ENCODE assay signal across 8 mouse cellular contexts in the genomic region with DNA sequence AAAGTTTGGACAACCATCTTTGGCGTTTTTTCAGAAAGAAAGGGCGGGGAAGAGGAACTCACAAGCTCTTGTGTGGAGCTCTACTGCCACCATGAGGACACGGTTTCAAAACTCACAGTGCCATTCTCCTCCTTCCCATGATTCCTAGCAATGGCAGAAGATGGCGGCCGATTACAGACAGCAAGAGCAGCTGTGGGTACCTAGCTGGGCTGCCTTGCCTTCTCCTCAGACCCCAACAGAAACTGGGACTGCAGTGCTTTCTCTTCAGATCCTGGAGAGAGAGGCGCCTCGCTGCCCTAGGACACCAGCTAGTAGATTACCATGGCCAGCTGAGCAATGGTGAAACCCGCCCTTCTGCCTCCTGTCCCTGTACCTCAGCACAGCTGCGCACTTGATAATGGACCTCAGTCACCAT.
DNase-seq lines count a peak whose midpoint lies in the region; ATAC-seq and TF ChIP-seq lines count a peak whose summit lies in the region.
"Not testable (repeated sequence)": the region's sequence is repeated elsewhere in the genome, so short reads cannot be mapped to it uniquely, and the experiment has no call there.

No protein-coding gene starts in this region.

- WGBS in hindbrain, embryonic 10.5 days: 62% methylated on average over 9 of the region's 9 CpGs
- WGBS in kidney, embryonic 15.5 days: 52% methylated on average over 9 of the region's 9 CpGs
- 60% methylated on average over 9 of the region's 9 CpGs for WGBS in liver, embryonic 14.5 days (ENCODE audit: insufficient replicate concordance)
- 68% methylated on average over 9 of the region's 9 CpGs for WGBS in midbrain, embryonic 13.5 days
- WGBS in stomach, embryonic 14.5 days: 61% methylated on average over 9 of the region's 9 CpGs

- in situ Hi-C loops in ES-E14 (cut with MboI; ENCODE audit: low sequenced_read_pairs in 2 of 2, unreplicated experiment in 2 of 2): not testable (repeated sequence)

- not testable (repeated sequence) for H3K4me1 ChIP-seq in ES-E14 (ENCODE audit: control insufficient read depth in 2 of 2, insufficient read depth in 2 of 2, low read length in 2 of 2, poor library complexity in 1 of 2); hindbrain, embryonic 10.5 days (replicated peaks); kidney, embryonic 15.5 days; liver, embryonic 14.5 days (replicated peaks; ENCODE audit: control insufficient read depth in 2 of 2, insufficient read depth in 2 of 2, low read length in 1 of 2); midbrain, embryonic 13.5 days (replicated peaks); stomach, embryonic 14.5 days (ENCODE audit: control insufficient read depth, insufficient read depth, low read length)

- peak overlapping the region; percentile 47; the same call in 1 of the 2 replicates for H3K4me2 ChIP-seq in kidney, embryonic 15.5 days
- H3K4me2 ChIP-seq in liver, embryonic 14.5 days (ENCODE audit: low read depth): peak overlapping the region; percentile 40; the same call in 1 of the 2 replicates
- H3K4me2 ChIP-seq in midbrain, embryonic 13.5 days (replicated peaks): peak overlapping the region; percentile 28
- not testable (repeated sequence) for H3K4me2 ChIP-seq in stomach, embryonic 14.5 days (replicated peaks; ENCODE audit: low read depth, low read length)

- H3K36me3 ChIP-seq in ES-E14 (ENCODE audit: control insufficient read depth, insufficient read depth, low read length, poor library complexity, severe bottlenecking): peaks cover 13% of the 10 kb centered on the region
- H3K36me3 ChIP-seq in hindbrain, embryonic 10.5 days: peaks cover 50% of the 10 kb centered on the region
- peaks cover 30% of the 10 kb centered on the region for H3K36me3 ChIP-seq in kidney, embryonic 15.5 days
- not testable (repeated sequence) for H3K36me3 ChIP-seq in liver, embryonic 14.5 days (replicated peaks; ENCODE audit: control insufficient read depth, insufficient read depth, low read depth); stomach, embryonic 14.5 days (ENCODE audit: control insufficient read depth, insufficient read depth, low read length)
- H3K36me3 ChIP-seq in midbrain, embryonic 13.5 days: peaks cover 22% of the 10 kb centered on the region

- not testable (repeated sequence) for H3K27me3 ChIP-seq in hindbrain, embryonic 10.5 days (ENCODE audit: insufficient read depth, poor library complexity, severe bottlenecking); kidney, embryonic 15.5 days; liver, embryonic 14.5 days (ENCODE audit: control insufficient read depth, insufficient read depth, low read length); midbrain, embryonic 13.5 days; stomach, embryonic 14.5 days (ENCODE audit: control insufficient read depth, insufficient read depth, low read length)

- peak overlapping the region; percentile 64; the same call in 1 of the 2 replicates for H3K27ac ChIP-seq in ES-E14 (ENCODE audit: insufficient read depth, low read depth, low read length, poor library complexity, severe bottlenecking)
- H3K27ac ChIP-seq in gastrocnemius, adult 2 months: peak overlapping the region; percentile 86
- peak overlapping the region; percentile 78 for H3K27ac ChIP-seq in hindbrain, embryonic 10.5 days
- H3K27ac ChIP-seq in kidney, embryonic 15.5 days: 0 out of 2 replicates have a peak overlapping the region, but pooled peaks have one; percentile 18
- H3K27ac ChIP-seq in liver, embryonic 14.5 days: not testable (repeated sequence)
- peak overlapping the region; percentile 39; the same call in 1 of the 2 replicates for H3K27ac ChIP-seq in midbrain, embryonic 13.5 days
- peak overlapping the region; percentile 21; the same call in 1 of the 2 replicates for H3K27ac ChIP-seq in stomach, embryonic 14.5 days (ENCODE audit: low read length)

- not testable (repeated sequence) for H3K9me3 ChIP-seq in ES-E14 (ENCODE audit: control insufficient read depth, insufficient read depth, low read depth, low read length); hindbrain, embryonic 10.5 days; kidney, embryonic 15.5 days (replicated peaks); liver, embryonic 14.5 days (ENCODE audit: control insufficient read depth, low read length); midbrain, embryonic 13.5 days; stomach, embryonic 14.5 days (ENCODE audit: control insufficient read depth, low read depth, low read length)

- not testable (repeated sequence) for H3K9ac ChIP-seq in ES-E14 (ENCODE audit: insufficient read depth, low read depth, low read length, poor library complexity, severe bottlenecking); kidney, embryonic 15.5 days; liver, embryonic 14.5 days (replicated peaks); midbrain, embryonic 13.5 days (replicated peaks); stomach, embryonic 14.5 days (replicated peaks; ENCODE audit: low read depth, low read length)

- H3K4me3 ChIP-seq in ES-E14 (ENCODE audit: insufficient read depth in 1 of 2, low read depth in 1 of 2, low read length in 2 of 2, poor library complexity in 1 of 2, severe bottlenecking in 1 of 2); stomach, embryonic 14.5 days (ENCODE audit: low read depth, low read length): not testable (repeated sequence)
- H3K4me3 ChIP-seq in gastrocnemius, adult 2 months: peak overlapping the region; percentile 67
- H3K4me3 ChIP-seq in hindbrain, embryonic 10.5 days: peak overlapping the region; percentile 34; the same call in 1 of the 2 replicates
- peak overlapping the region; percentile 34 for H3K4me3 ChIP-seq in kidney, embryonic 15.5 days (replicated peaks)
- peak overlapping the region; percentile 16 to 61; a peak in 3 of 4 replicates for H3K4me3 ChIP-seq in liver, embryonic 14.5 days (ENCODE audit: insufficient read depth in 1 of 2, low read depth in 2 of 2, low read length in 2 of 2)
- H3K4me3 ChIP-seq in midbrain, embryonic 13.5 days (replicated peaks): peak overlapping the region; percentile 24

- not testable (repeated sequence) for ATAC-seq in kidney, embryonic 15.5 days (replicated peaks; ENCODE audit: low FRiP score); liver, embryonic 14.5 days (ENCODE audit: insufficient read depth); stomach, embryonic 14.5 days (ENCODE audit: insufficient number of reproducible peaks, insufficient read depth, low FRiP score, low read depth)
- ATAC-seq in midbrain, embryonic 13.5 days: 0 out of 2 replicates have a peak, but pooled peaks have one; percentile 15

- TF ChIP-seq EP300 in liver, embryonic 14.5 days (IDR thresholded peaks at IDR 0.05; ENCODE audit: low read depth): not testable (repeated sequence)

- intact Hi-C loops in gastrocnemius, adult 2 months (cut with DNase I): not testable (repeated sequence)

- TF ChIP-seq CTCF in gastrocnemius, adult 2 months (IDR thresholded peaks at IDR 0.05): peak; percentile 53
- peak; percentile 53; the same call in 1 of the 2 replicates for TF ChIP-seq CTCF in liver, embryonic 14.5 days (IDR thresholded peaks at IDR 0.05; ENCODE audit: low read depth)

- DNase-seq in ES-E14 (ENCODE audit: low read depth, low spot score); gastrocnemius, adult 2 months; hindbrain, embryonic 10.5 days (ENCODE audit: low spot score); liver, embryonic 14.5 days (ENCODE audit: low read depth in 3 of 3, low spot score in 3 of 3): not testable (repeated sequence)
- DNase-seq in embryo, embryonic 10.5 days (ENCODE audit: low spot score): peak; percentile 24

TF ChIP-seq in ES-E14, 5 proteins besides CTCF, POLR2A, EP300 and RAD21:
- peak; percentile 95 for TF ChIP-seq ZNF384 (IDR thresholded peaks at IDR 0.05; ENCODE audit: low read depth, low read length)
